Mouse (Mus musculus) kidney, postnatal 4 days (tissue): ENCODE results near the gene Dnajc24.

Experiments used
- DNase-seq, 2 experiments: peaks; one replicate each; pipeline ENCODE4 v3.0.0; 2021; ENCODE audit warnings: mixed read lengths in 2 of 2

Dnajc24 gene

GRCm38 (mm10) chr2:106002835-106003739 is at the start of gene Dnajc24:
TSS of gene Dnajc24 (minus strand) at chr2:106003549.
- peak; percentile 91 to 94 for DNase-seq

- DNase-seq: no peak
Measured at GRCm38 (mm10) chr2:106046686-106047085, 43.3 kb upstream of the Dnajc24 start.

GRCm38 (mm10) chr2:106042495-106042894 is 39.1 kb upstream of the Dnajc24 start:
- no peak for DNase-seq

GRCm38 (mm10) chr2:106041961-106042360 is 38.6 kb upstream of the Dnajc24 start:
- DNase-seq: no peak

GRCm38 (mm10) chr2:106038286-106038685 is 34.9 kb upstream of the Dnajc24 start:
- DNase-seq: peak; percentile 3 to 4

- DNase-seq: no peak
Measured at GRCm38 (mm10) chr2:106024895-106025294, 21.5 kb upstream of the Dnajc24 start.

GRCm38 (mm10) chr2:106008415-106008814 is 5.1 kb upstream of the Dnajc24 start:
- no peak for DNase-seq

- DNase-seq: no peak
Measured at GRCm38 (mm10) chr2:105987999-105988398, 15.3 kb downstream of the Dnajc24 start.

GRCm38 (mm10) chr2:105987131-105987530 is 16.2 kb downstream of the Dnajc24 start:
- DNase-seq: no peak

GRCm38 (mm10) chr2:105985206-105985605 is 18.1 kb downstream of the Dnajc24 start:
- no peak for DNase-seq

- DNase-seq: no peak
Measured at GRCm38 (mm10) chr2:105978065-105978464, 25.3 kb downstream of the Dnajc24 start.

- no peak for DNase-seq
Measured at GRCm38 (mm10) chr2:105973941-105974340, 29.4 kb downstream of the Dnajc24 start.

- DNase-seq: no peak
Measured at GRCm38 (mm10) chr2:105963447-105963846, 39.9 kb downstream of the Dnajc24 start.

GRCm38 (mm10) chr2:105953862-105954261 is 49.5 kb downstream of the Dnajc24 start:
- no peak for DNase-seq

- no peak for DNase-seq
Measured at GRCm38 (mm10) chr2:105951350-105951940, 51.9 kb downstream of the Dnajc24 start.

- no peak for DNase-seq
Measured at GRCm38 (mm10) chr2:105950131-105950530, 53.2 kb downstream of the Dnajc24 start.

- DNase-seq: no peak
Measured at GRCm38 (mm10) chr2:105917623-105918346, 85.6 kb downstream of the Dnajc24 start.
